Mouse (Mus musculus) lung, adult 2 months (tissue): ENCODE data around the gene Dnttip1.
A peak's percentile ranks its signal among the peaks of the same experiment; 100 is the strongest.

Source experiments
- CTCF ChIP-seq: fragments of 200-500 bp; IDR thresholded peaks from 2 replicates; pipeline ENCODE4 v1.5.1; 2011; ENCODE audit warnings: mild to moderate bottlenecking, low read length, control low read depth; ENCODE audit not compliant: insufficient read depth
- POLR2A ChIP-seq: fragments of 200-500 bp; IDR thresholded peaks from 2 replicates; pipeline ENCODE4 v1.6.1; 2011; ENCODE audit warnings: low read depth, mild to moderate bottlenecking, control low read depth, low read length, borderline replicate concordance; ENCODE audit errors: extremely low read depth

DNA sequence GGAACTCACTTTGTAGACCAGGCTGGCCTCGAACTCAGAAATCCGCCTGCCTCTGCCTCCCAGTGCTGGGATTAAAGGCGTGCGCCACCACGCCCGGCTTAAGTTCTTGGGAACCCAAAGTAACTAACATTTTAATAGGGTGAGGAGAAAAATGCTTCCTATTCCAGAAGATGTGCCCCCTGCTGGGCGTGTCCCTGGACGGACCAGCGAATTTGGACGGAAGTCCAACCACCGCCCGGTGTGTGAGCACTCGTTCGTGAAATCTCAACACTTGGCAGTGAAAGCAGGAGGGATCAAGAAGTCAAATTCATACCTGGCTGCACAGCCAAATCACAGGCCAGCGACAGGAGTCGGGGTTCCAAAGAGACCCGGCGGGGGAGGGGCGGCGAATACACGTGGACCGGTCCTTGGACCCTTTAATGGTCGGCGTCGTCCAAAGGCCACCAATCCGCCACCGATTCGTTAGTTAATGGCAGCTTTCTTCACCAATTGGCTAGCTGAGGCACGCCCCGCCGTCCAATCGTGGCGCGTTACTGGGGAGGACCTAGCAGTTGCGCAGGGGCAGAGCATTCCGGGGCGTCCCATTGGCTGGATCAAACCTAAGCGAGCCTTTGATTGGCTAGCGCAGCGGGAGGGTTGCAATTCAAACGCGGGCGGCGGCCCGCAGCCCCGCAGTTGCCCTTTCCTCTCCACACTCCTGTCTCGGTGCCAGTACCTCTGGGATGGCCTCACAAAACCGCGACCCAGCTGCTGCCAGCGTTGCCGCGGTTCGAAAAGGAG, 23.7 kb downstream of the Dnttip1 start, which contains the start of gene Ube2c:
- TF ChIP-seq CTCF (no peak), POLR2A (0 out of 2 replicates have a peak, but pooled peaks have one; percentile 4)
